Mouse (Mus musculus): ENCODE results near the gene Golt1a.

The Golt1a gene

GRCm38 (mm10) chr1:133309652-133310267 lies at the start of gene Golt1a:
Gene Golt1a, plus strand, starts transcription at chr1:133309800.
- DNase-seq: peak; percentile 83

- DNase-seq: no peak
These were observed 47.0 kb upstream of the Golt1a start for GRCm38 (mm10) chr1:133262628-133263027.

- no peak for DNase-seq
These were observed 46.5 kb upstream of the Golt1a start for GRCm38 (mm10) chr1:133263134-133263533.

GRCm38 (mm10) chr1:133264367-133264766 lies 45.2 kb upstream of the Golt1a start:
- peak; percentile 53 for DNase-seq

- peak; percentile 76 for DNase-seq
These were observed 44.4 kb upstream of the Golt1a start for GRCm38 (mm10) chr1:133265114-133265766.

GRCm38 (mm10) chr1:133267094-133267493 lies 42.5 kb upstream of the Golt1a start:
- no peak for DNase-seq

GRCm38 (mm10) chr1:133267813-133268492 lies 41.6 kb upstream of the Golt1a start:
- DNase-seq: no peak

GRCm38 (mm10) chr1:133268503-133268902 lies 41.1 kb upstream of the Golt1a start:
- DNase-seq: no peak

- DNase-seq: no peak
These were observed 39.3 kb upstream of the Golt1a start for GRCm38 (mm10) chr1:133270336-133270735.

GRCm38 (mm10) chr1:133274163-133274562 lies 35.4 kb upstream of the Golt1a start:
- DNase-seq: no peak

- no peak for DNase-seq
These were observed 32.6 kb upstream of the Golt1a start for GRCm38 (mm10) chr1:133276983-133277382.

GRCm38 (mm10) chr1:133278539-133278938 lies 31.1 kb upstream of the Golt1a start:
- DNase-seq: no peak

GRCm38 (mm10) chr1:133278946-133279631 lies 30.5 kb upstream of the Golt1a start:
- no peak for DNase-seq

- no peak for DNase-seq
These were observed 29.9 kb upstream of the Golt1a start for GRCm38 (mm10) chr1:133279632-133280093.

GRCm38 (mm10) chr1:133280537-133280936 lies 29.1 kb upstream of the Golt1a start:
- DNase-seq: no peak

- no peak for DNase-seq
These were observed 23.7 kb upstream of the Golt1a start for GRCm38 (mm10) chr1:133285907-133286306.

- no peak for DNase-seq
These were observed 22.5 kb upstream of the Golt1a start for GRCm38 (mm10) chr1:133287051-133287450.

GRCm38 (mm10) chr1:133287880-133288279 lies 21.7 kb upstream of the Golt1a start:
- no peak for DNase-seq

GRCm38 (mm10) chr1:133291888-133292287 lies 17.7 kb upstream of the Golt1a start:
- no peak for DNase-seq

GRCm38 (mm10) chr1:133292608-133293007 lies 17.0 kb upstream of the Golt1a start:
- DNase-seq: no peak

- no peak for DNase-seq
These were observed 13.2 kb upstream of the Golt1a start for GRCm38 (mm10) chr1:133296376-133296775.

- DNase-seq: no peak
These were observed 10.8 kb upstream of the Golt1a start for GRCm38 (mm10) chr1:133298816-133299215.

GRCm38 (mm10) chr1:133302540-133302939 lies 7.1 kb upstream of the Golt1a start:
- peak; percentile 69 for DNase-seq
